Mouse (Mus musculus) cortical plate, adult 2 months (tissue): ENCODE data around the gene Zbtb4.

Experiments used
- CTCF ChIP-seq: fragments of 200-500 bp; IDR thresholded peaks from 2 replicates; pipeline ENCODE4 v1.5.1; 2011; ENCODE audit warnings: mild to moderate bottlenecking, control low read depth, low read length; ENCODE audit not compliant: insufficient read depth; ENCODE audit errors: extremely low read depth
- POLR2A ChIP-seq: fragments of 200-500 bp; IDR thresholded peaks from 2 replicates; pipeline ENCODE4 v1.6.1; 2011; ENCODE audit warnings: mild to moderate bottlenecking, low read length, control low read depth; ENCODE audit not compliant: insufficient read depth; ENCODE audit errors: extremely low read depth

DNA sequence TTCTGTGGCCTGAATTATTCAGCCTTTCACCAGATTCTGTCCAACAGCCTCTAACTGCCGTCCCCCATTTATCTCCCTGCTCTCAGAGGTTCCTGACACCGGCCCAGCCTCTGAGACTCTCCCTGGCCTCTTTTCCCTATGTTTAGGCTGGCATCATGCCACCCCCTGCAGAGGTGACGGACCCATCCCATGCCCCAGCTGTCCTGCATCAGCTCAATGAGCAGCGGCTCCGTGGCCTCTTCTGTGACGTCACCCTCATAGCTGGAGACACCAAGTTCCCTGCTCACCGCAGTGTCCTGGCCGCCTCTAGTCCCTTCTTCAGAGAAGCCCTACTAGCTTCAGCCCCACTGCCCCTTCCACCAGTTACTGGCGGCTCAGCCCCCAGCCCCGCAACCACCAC is 10.0 kb downstream of the Zbtb4 start:
- TF ChIP-seq POLR2A (no peak), CTCF (no peak)
